Mouse (Mus musculus): Measurements from ENCODE around the gene Rtn4rl2. TPM values are rescaled to one million over a fixed set of nuclear protein-coding genes. Genes with fewer than 3 reads are reported as not detected.
A peak's percentile ranks its signal among the peaks of the same experiment; 100 is the strongest.

The Rtn4rl2 gene
- polyA plus RNA-seq, 1 experiment from 2014 or later, result 9.8 TPM

GRCm38 (mm10) chr2:84887411-84888271 is 1.1 kb upstream of the Rtn4rl2 start:
- H3K4me3 ChIP-seq (replicated peaks; ENCODE audit: low read length), result peak overlapping the region; percentile 71
- H3K9me3 ChIP-seq (ENCODE audit: control insufficient read depth, low read length), result no peaks in the 10 kb centered on the region
- peaks cover 19% of the 10 kb centered on the region for H3K27me3 ChIP-seq (replicated peaks; ENCODE audit: control insufficient read depth, insufficient read depth, low read length)
- peak overlapping the region; percentile 50 for H3K9ac ChIP-seq (replicated peaks; ENCODE audit: low read depth, low read length)
- peak; percentile 16 for ATAC-seq
- WGBS, result under 1% methylated on average over 58 of the region's 58 CpGs
- H3K36me3 ChIP-seq (ENCODE audit: control insufficient read depth, insufficient read depth), result no peaks in the 10 kb centered on the region
- H3K4me2 ChIP-seq (ENCODE audit: low read length), result peak overlapping the region; percentile 86
- H3K27ac ChIP-seq (ENCODE audit: low read length), result peak overlapping the region; percentile 91
- peaks cover 39% of the 10 kb centered on the region for H3K4me1 ChIP-seq (replicated peaks; ENCODE audit: control insufficient read depth, insufficient read depth, low read length)

GRCm38 (mm10) chr2:84886821-84887281 is 341 bp upstream of the Rtn4rl2 start:
- Histone ChIP-seq H3K4me2 (ENCODE audit: low read length) (peak overlapping the region; percentile 86), H3K27ac (ENCODE audit: low read length) (peak overlapping the region; percentile 73), H3K27me3 (replicated peaks; ENCODE audit: control insufficient read depth, insufficient read depth, low read length) (peaks cover 19% of the 10 kb centered on the region), H3K4me1 (replicated peaks; ENCODE audit: control insufficient read depth, insufficient read depth, low read length) (peaks cover 42% of the 10 kb centered on the region), H3K9ac (replicated peaks; ENCODE audit: low read depth, low read length) (peak overlapping the region; percentile 70), H3K4me3 (replicated peaks; ENCODE audit: low read length) (peak overlapping the region; percentile 71), H3K36me3 (ENCODE audit: control insufficient read depth, insufficient read depth) (no peaks in the 10 kb centered on the region), H3K9me3 (ENCODE audit: control insufficient read depth, low read length) (no peaks in the 10 kb centered on the region)
- WGBS, result 1% methylated on average over 24 of the region's 39 CpGs
- ATAC-seq, result peak; percentile 49

- Histone ChIP-seq H3K27ac (ENCODE audit: low read length) (0 out of 2 replicates have a peak overlapping the region, but pooled peaks have one; percentile 20), H3K4me2 (ENCODE audit: low read length) (peak overlapping the region; percentile 86), H3K36me3 (ENCODE audit: control insufficient read depth, insufficient read depth) (no peaks in the 10 kb centered on the region), H3K9me3 (ENCODE audit: control insufficient read depth, low read length) (no peaks in the 10 kb centered on the region), H3K9ac (replicated peaks; ENCODE audit: low read depth, low read length) (peak overlapping the region; percentile 70), H3K27me3 (replicated peaks; ENCODE audit: control insufficient read depth, insufficient read depth, low read length) (peaks cover 21% of the 10 kb centered on the region), H3K4me3 (replicated peaks; ENCODE audit: low read length) (peak overlapping the region; percentile 71), H3K4me1 (replicated peaks; ENCODE audit: control insufficient read depth, insufficient read depth, low read length) (peaks cover 42% of the 10 kb centered on the region)
- 8% methylated on average over 22 of the region's 23 CpGs for WGBS
- ATAC-seq, result no peak
These were observed 1.1 kb downstream of the Rtn4rl2 start for GRCm38 (mm10) chr2:84885084-84886055.

- H3K9me3 ChIP-seq (ENCODE audit: control insufficient read depth, low read length), result no peaks in the 10 kb centered on the region
- ATAC-seq, result no peak
- WGBS, result 54% methylated on average over 4 of the region's 4 CpGs
- peak overlapping the region; percentile 86 for H3K4me2 ChIP-seq (ENCODE audit: low read length)
- no peak overlapping the region; the same call in 1 of the 2 replicates for H3K9ac ChIP-seq (replicated peaks; ENCODE audit: low read depth, low read length)
- peaks cover 21% of the 10 kb centered on the region for H3K27me3 ChIP-seq (replicated peaks; ENCODE audit: control insufficient read depth, insufficient read depth, low read length)
- no peak overlapping the region for H3K27ac ChIP-seq (ENCODE audit: low read length)
- peak overlapping the region; percentile 71 for H3K4me3 ChIP-seq (replicated peaks; ENCODE audit: low read length)
- H3K36me3 ChIP-seq (ENCODE audit: control insufficient read depth, insufficient read depth), result no peaks in the 10 kb centered on the region
- H3K4me1 ChIP-seq (replicated peaks; ENCODE audit: control insufficient read depth, insufficient read depth, low read length), result peaks cover 42% of the 10 kb centered on the region
These were observed 1.9 kb downstream of the Rtn4rl2 start for GRCm38 (mm10) chr2:84884611-84885010.

- WGBS, result 65% methylated on average over 4 of the region's 4 CpGs
- Histone ChIP-seq H3K9me3 (ENCODE audit: control insufficient read depth, low read length) (no peaks in the 10 kb centered on the region), H3K4me2 (ENCODE audit: low read length) (peak overlapping the region; percentile 86), H3K36me3 (ENCODE audit: control insufficient read depth, insufficient read depth) (no peaks in the 10 kb centered on the region), H3K4me1 (replicated peaks; ENCODE audit: control insufficient read depth, insufficient read depth, low read length) (peaks cover 35% of the 10 kb centered on the region), H3K27me3 (replicated peaks; ENCODE audit: control insufficient read depth, insufficient read depth, low read length) (peaks cover 17% of the 10 kb centered on the region), H3K27ac (ENCODE audit: low read length) (no peak overlapping the region), H3K9ac (replicated peaks; ENCODE audit: low read depth, low read length) (0 out of 2 replicates have a peak overlapping the region, but pooled peaks have one; percentile 15), H3K4me3 (replicated peaks; ENCODE audit: low read length) (peak overlapping the region; percentile 71)
- ATAC-seq, result no peak
These were observed 2.6 kb downstream of the Rtn4rl2 start for GRCm38 (mm10) chr2:84883942-84884341.

GRCm38 (mm10) chr2:84883530-84883929 is 3.0 kb downstream of the Rtn4rl2 start:
- H3K9me3 ChIP-seq (ENCODE audit: control insufficient read depth, low read length), result no peaks in the 10 kb centered on the region
- H3K36me3 ChIP-seq (ENCODE audit: control insufficient read depth, insufficient read depth), result no peaks in the 10 kb centered on the region
- no peak overlapping the region for H3K27ac ChIP-seq (ENCODE audit: low read length)
- H3K4me3 ChIP-seq (replicated peaks; ENCODE audit: low read length), result peak overlapping the region; percentile 23
- H3K4me1 ChIP-seq (replicated peaks; ENCODE audit: control insufficient read depth, insufficient read depth, low read length), result peaks cover 35% of the 10 kb centered on the region
- peaks cover 17% of the 10 kb centered on the region for H3K27me3 ChIP-seq (replicated peaks; ENCODE audit: control insufficient read depth, insufficient read depth, low read length)
- WGBS, result 9% methylated on average over 11 of the region's 11 CpGs
- ATAC-seq, result no peak
- H3K9ac ChIP-seq (replicated peaks; ENCODE audit: low read depth, low read length), result 0 out of 2 replicates have a peak overlapping the region, but pooled peaks have one; percentile 15
- H3K4me2 ChIP-seq (ENCODE audit: low read length), result peak overlapping the region; percentile 86

GRCm38 (mm10) chr2:84883084-84883483 is 3.4 kb downstream of the Rtn4rl2 start:
- no peak overlapping the region for H3K9ac ChIP-seq (replicated peaks; ENCODE audit: low read depth, low read length)
- peaks cover 17% of the 10 kb centered on the region for H3K27me3 ChIP-seq (replicated peaks; ENCODE audit: control insufficient read depth, insufficient read depth, low read length)
- H3K9me3 ChIP-seq (ENCODE audit: control insufficient read depth, low read length), result no peaks in the 10 kb centered on the region
- 13% methylated on average over 6 of the region's 6 CpGs for WGBS
- no peak for ATAC-seq
- peak overlapping the region; percentile 86 for H3K4me2 ChIP-seq (ENCODE audit: low read length)
- peaks cover 34% of the 10 kb centered on the region for H3K4me1 ChIP-seq (replicated peaks; ENCODE audit: control insufficient read depth, insufficient read depth, low read length)
- H3K27ac ChIP-seq (ENCODE audit: low read length), result no peak overlapping the region
- H3K4me3 ChIP-seq (replicated peaks; ENCODE audit: low read length), result no peak overlapping the region; the same call in 1 of the 2 replicates
- no peaks in the 10 kb centered on the region for H3K36me3 ChIP-seq (ENCODE audit: control insufficient read depth, insufficient read depth)

- H3K4me1 ChIP-seq (replicated peaks; ENCODE audit: control insufficient read depth, insufficient read depth, low read length), result peaks cover 29% of the 10 kb centered on the region
- peak overlapping the region; percentile 86 for H3K4me2 ChIP-seq (ENCODE audit: low read length)
- H3K27me3 ChIP-seq (replicated peaks; ENCODE audit: control insufficient read depth, insufficient read depth, low read length), result peaks cover 17% of the 10 kb centered on the region
- WGBS, result 12% methylated on average over 23 of the region's 23 CpGs
- no peak for ATAC-seq
- H3K9ac ChIP-seq (replicated peaks; ENCODE audit: low read depth, low read length), result no peak overlapping the region
- 0 out of 2 replicates have a peak overlapping the region, but pooled peaks have one; percentile 5 for H3K4me3 ChIP-seq (replicated peaks; ENCODE audit: low read length)
- H3K27ac ChIP-seq (ENCODE audit: low read length), result no peak overlapping the region
- H3K36me3 ChIP-seq (ENCODE audit: control insufficient read depth, insufficient read depth), result no peaks in the 10 kb centered on the region
- H3K9me3 ChIP-seq (ENCODE audit: control insufficient read depth, low read length), result no peaks in the 10 kb centered on the region
These were observed 3.9 kb downstream of the Rtn4rl2 start for GRCm38 (mm10) chr2:84882606-84883005.

Measured in forebrain, embryonic 16.5 days (tissue).